Mouse (Mus musculus) brown adipose tissue, adult 24 weeks (tissue): ENCODE data around the gene Lemd1. TPM values are rescaled to one million over a fixed set of nuclear protein-coding genes. Genes with fewer than 3 reads are reported as not detected.

ENCODE experiments used
- H3K27ac ChIP-seq: fragments of 200-500 bp; replicated peaks from 2 replicates; pipeline ENCODE4 v1.5.1; 2012; ENCODE audit warnings: low read depth, mild to moderate bottlenecking, low read length
- H3K4me1 ChIP-seq: fragments of 200-500 bp; 2 replicates; pipeline ENCODE4 v1.6.1; 2012; ENCODE audit warnings: low read length, mixed read lengths; ENCODE audit not compliant: control insufficient read depth, insufficient read depth, insufficient read length
- H3K4me3 ChIP-seq: fragments of 200-500 bp; 2 replicates; pipeline ENCODE4 v1.5.1; 2012; ENCODE audit warnings: low read depth, mild to moderate bottlenecking, low read length, moderate library complexity; ENCODE audit not compliant: insufficient read depth
- polyA plus RNA-seq: library from polyadenylated mRNA; stranded (reverse); fragments of >200 nt; gene quantifications from 2 replicates; pipeline ENCODE4 v1.2.4, GENCODE M21; 2012; ENCODE audit not compliant: missing spikeins, insufficient read depth, insufficient read length

Lemd1 gene
- polyA plus RNA-seq, result not detected in 2 replicates

GRCm38 (mm10) chr1:132191093-132191785, at the start of gene Lemd1, which contains the start of gene AC124108.1:
Lemd1 (plus strand) TSS chr1:132191431.
AC124108.1 (plus strand) TSS chr1:132191457.
- H3K27ac ChIP-seq, result no peak within 1 kb of the TSS
- no peaks in the 10 kb centered on the region; the same call in 1 of the 2 replicates for H3K4me1 ChIP-seq
- peak within 1 kb of the TSS; percentile 53 for H3K4me3 ChIP-seq

- H3K4me1 ChIP-seq, result peaks cover 5% of the 10 kb centered on the region; the same call in 1 of the 2 replicates
- H3K27ac ChIP-seq, result no peak overlapping the region
- no peak overlapping the region for H3K4me3 ChIP-seq
Observed at GRCm38 (mm10) chr1:132141753-132142152, 49.5 kb upstream of the Lemd1 start.

- H3K27ac ChIP-seq, result no peak overlapping the region
- no peak overlapping the region for H3K4me3 ChIP-seq
- H3K4me1 ChIP-seq, result peaks cover 5% of the 10 kb centered on the region; the same call in 1 of the 2 replicates
Observed at GRCm38 (mm10) chr1:132143079-132143478, 48.2 kb upstream of the Lemd1 start.

GRCm38 (mm10) chr1:132143730-132144129, 47.5 kb upstream of the Lemd1 start:
- peaks cover 5% of the 10 kb centered on the region; the same call in 1 of the 2 replicates for H3K4me1 ChIP-seq
- H3K4me3 ChIP-seq, result no peak overlapping the region
- H3K27ac ChIP-seq, result no peak overlapping the region

- peaks cover 5% of the 10 kb centered on the region; the same call in 1 of the 2 replicates for H3K4me1 ChIP-seq
- H3K27ac ChIP-seq, result no peak overlapping the region
- no peak overlapping the region for H3K4me3 ChIP-seq
Observed at GRCm38 (mm10) chr1:132144223-132144622, 47.0 kb upstream of the Lemd1 start.

GRCm38 (mm10) chr1:132144837-132145236, 46.4 kb upstream of the Lemd1 start:
- H3K4me3 ChIP-seq, result no peak overlapping the region
- peaks cover 5% of the 10 kb centered on the region; the same call in 1 of the 2 replicates for H3K4me1 ChIP-seq
- H3K27ac ChIP-seq, result no peak overlapping the region

GRCm38 (mm10) chr1:132145973-132146685, 45.1 kb upstream of the Lemd1 start:
- peaks cover 5% of the 10 kb centered on the region; the same call in 1 of the 2 replicates for H3K4me1 ChIP-seq
- no peak overlapping the region for H3K27ac ChIP-seq
- H3K4me3 ChIP-seq, result no peak overlapping the region

GRCm38 (mm10) chr1:132149410-132149809, 41.8 kb upstream of the Lemd1 start:
- Histone ChIP-seq H3K4me1 (peaks cover 2% of the 10 kb centered on the region; the same call in 1 of the 2 replicates), H3K27ac (no peak overlapping the region), H3K4me3 (no peak overlapping the region)

- Histone ChIP-seq H3K4me1 (peaks cover 2% of the 10 kb centered on the region; the same call in 1 of the 2 replicates), H3K27ac (no peak overlapping the region), H3K4me3 (no peak overlapping the region)
Observed at GRCm38 (mm10) chr1:132150171-132150570, 41.1 kb upstream of the Lemd1 start.

GRCm38 (mm10) chr1:132150817-132151601, 40.2 kb upstream of the Lemd1 start:
- Histone ChIP-seq H3K4me3 (no peak overlapping the region), H3K4me1 (peaks cover 1% of the 10 kb centered on the region; the same call in 1 of the 2 replicates), H3K27ac (no peak overlapping the region)

GRCm38 (mm10) chr1:132151908-132152307, 39.3 kb upstream of the Lemd1 start:
- H3K27ac ChIP-seq, result no peak overlapping the region

GRCm38 (mm10) chr1:132153086-132153690, 38.0 kb upstream of the Lemd1 start:
- H3K27ac ChIP-seq, result no peak overlapping the region
- no peak overlapping the region for H3K4me3 ChIP-seq
- no peaks in the 10 kb centered on the region for H3K4me1 ChIP-seq

More at GRCm38 (mm10) chr1:132151908-132152307, 39.3 kb upstream of the Lemd1 start:
- no peak overlapping the region for H3K4me3 ChIP-seq
- no peaks in the 10 kb centered on the region for H3K4me1 ChIP-seq

GRCm38 (mm10) chr1:132153691-132154090, 37.5 kb upstream of the Lemd1 start:
- Histone ChIP-seq H3K4me3 (no peak overlapping the region), H3K27ac (no peak overlapping the region)

GRCm38 (mm10) chr1:132155737-132156136, 35.5 kb upstream of the Lemd1 start:
- no peak overlapping the region for H3K27ac ChIP-seq
- H3K4me3 ChIP-seq, result no peak overlapping the region
- no peaks in the 10 kb centered on the region for H3K4me1 ChIP-seq

More at GRCm38 (mm10) chr1:132153691-132154090, 37.5 kb upstream of the Lemd1 start:
- no peaks in the 10 kb centered on the region for H3K4me1 ChIP-seq
